Mouse (Mus musculus): ENCODE data around the gene Vps13d. TPM values are rescaled to one million over a fixed set of nuclear protein-coding genes. Genes with fewer than 3 reads are reported as not detected.

Vps13d gene
- polyA plus RNA-seq, 1 experiment from 2014 or later: 8.8 TPM

DNA sequence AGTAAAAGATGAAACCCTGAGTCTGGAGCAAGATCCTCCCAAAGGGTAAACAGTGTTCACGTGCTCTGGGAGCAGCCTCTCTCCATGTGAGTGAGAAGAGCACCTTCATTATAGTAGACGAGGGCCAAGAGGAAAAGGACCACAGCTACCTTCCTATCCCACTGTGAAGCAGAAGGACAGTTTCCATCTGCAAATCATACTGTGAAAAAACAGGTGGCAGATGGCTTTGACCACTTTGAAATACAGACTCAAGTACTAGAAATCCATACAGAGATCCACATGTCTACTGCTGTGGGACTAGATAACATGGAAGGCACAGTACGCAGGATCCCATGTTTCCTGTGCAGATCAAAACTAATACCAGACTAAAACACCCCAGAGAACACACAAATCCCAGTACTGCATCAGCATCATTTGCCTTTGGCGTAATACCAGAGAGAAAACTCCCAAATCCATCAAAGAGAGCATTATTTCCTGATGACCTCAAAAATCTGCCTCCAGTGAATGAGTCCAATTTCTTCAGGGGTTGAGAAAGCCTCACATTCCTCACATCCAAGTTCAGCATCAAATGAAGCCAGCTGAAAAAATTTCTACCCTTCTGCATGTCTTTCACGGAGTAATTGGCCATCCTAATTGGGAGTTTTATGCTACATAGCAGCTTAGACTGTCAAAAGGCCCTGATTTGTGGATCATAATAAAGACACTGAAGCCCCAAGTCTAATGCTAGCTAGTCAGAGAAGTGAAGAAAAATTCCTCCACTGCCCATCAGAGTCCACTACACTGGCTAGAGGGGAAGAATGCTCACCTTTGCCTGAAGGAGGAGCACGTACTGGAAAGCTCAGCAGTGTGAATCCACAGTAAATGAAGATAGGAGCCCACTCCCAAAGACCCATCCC, 92.7 kb downstream of the Vps13d start:
- no peaks in the 10 kb centered on the region for H3K4me1 ChIP-seq
- H3K36me3 ChIP-seq: peaks cover 10% of the 10 kb centered on the region; the same call in 1 of the 2 replicates
- no peaks in the 10 kb centered on the region for H3K27me3 ChIP-seq (replicated peaks)
- H3K9me3 ChIP-seq: no peaks in the 10 kb centered on the region
- ATAC-seq (ENCODE audit: insufficient read depth, low FRiP score, low read depth): no peak
- H3K9ac ChIP-seq: no peak overlapping the region
- no peak overlapping the region for H3K4me2 ChIP-seq
- no peak overlapping the region for H3K4me3 ChIP-seq (replicated peaks)
- 76% methylated on average over 6 of the region's 6 CpGs for WGBS
- no peak overlapping the region for H3K27ac ChIP-seq

DNA sequence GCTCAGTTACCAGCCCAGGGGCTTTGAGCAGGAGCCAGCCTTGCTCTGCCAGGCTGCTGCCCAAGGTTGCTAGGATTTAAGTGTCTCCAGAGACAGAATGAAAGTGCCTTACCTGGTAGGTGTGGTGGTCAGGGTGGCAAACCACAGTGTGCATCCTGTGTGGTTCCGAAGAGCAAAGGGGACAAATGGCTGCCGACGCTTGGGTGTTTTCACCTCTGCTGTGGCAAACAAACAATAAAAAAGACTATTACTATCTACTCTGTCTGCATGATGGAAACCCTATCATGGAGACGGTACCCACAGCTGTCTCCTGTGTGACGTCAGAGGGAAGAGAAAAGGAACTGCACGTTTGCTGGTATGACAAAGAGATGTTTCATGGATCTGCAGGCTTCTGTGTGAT, 95.0 kb downstream of the Vps13d start:
- 74% methylated on average over 6 of the region's 6 CpGs for WGBS
- no peak overlapping the region for H3K4me2 ChIP-seq
- no peak overlapping the region for H3K9ac ChIP-seq
- no peaks in the 10 kb centered on the region for H3K9me3 ChIP-seq
- H3K4me1 ChIP-seq: no peaks in the 10 kb centered on the region
- ATAC-seq (ENCODE audit: insufficient read depth, low FRiP score, low read depth): no peak
- 0 out of 2 replicates have a peak, but pooled peaks cover 11% of the 10 kb centered on the region for H3K36me3 ChIP-seq
- H3K4me3 ChIP-seq (replicated peaks): no peak overlapping the region
- H3K27ac ChIP-seq: no peak overlapping the region
- no peaks in the 10 kb centered on the region for H3K27me3 ChIP-seq (replicated peaks)

DNA sequence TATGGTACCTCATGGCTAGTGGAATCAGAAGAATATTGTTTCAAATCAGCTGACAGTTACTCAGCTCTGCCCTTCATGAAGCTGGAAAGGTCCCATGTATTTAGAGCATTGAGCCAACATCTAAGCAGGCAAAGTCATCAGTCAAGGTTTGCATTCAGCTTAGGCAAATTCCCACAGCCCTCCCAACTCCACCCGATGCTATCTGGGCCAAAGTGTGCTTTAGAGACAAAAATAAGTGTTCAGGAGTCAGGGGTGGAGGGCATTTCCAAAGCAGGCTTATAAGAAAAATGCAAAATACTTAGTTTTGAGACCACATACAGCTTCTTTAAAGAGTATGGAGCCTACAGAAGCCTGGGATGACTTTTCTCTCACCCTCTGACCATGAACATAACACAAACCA, 95.5 kb downstream of the Vps13d start:
- H3K4me1 ChIP-seq: no peaks in the 10 kb centered on the region
- no peak overlapping the region for H3K4me3 ChIP-seq (replicated peaks)
- no peaks in the 10 kb centered on the region for H3K9me3 ChIP-seq
- no peak overlapping the region for H3K9ac ChIP-seq
- H3K27ac ChIP-seq: no peak overlapping the region
- H3K27me3 ChIP-seq (replicated peaks): no peaks in the 10 kb centered on the region
- WGBS: 56% methylated on average over 1 of the region's 1 CpGs
- 0 out of 2 replicates have a peak, but pooled peaks cover 15% of the 10 kb centered on the region for H3K36me3 ChIP-seq
- ATAC-seq (ENCODE audit: insufficient read depth, low FRiP score, low read depth): no peak
- no peak overlapping the region for H3K4me2 ChIP-seq

DNA sequence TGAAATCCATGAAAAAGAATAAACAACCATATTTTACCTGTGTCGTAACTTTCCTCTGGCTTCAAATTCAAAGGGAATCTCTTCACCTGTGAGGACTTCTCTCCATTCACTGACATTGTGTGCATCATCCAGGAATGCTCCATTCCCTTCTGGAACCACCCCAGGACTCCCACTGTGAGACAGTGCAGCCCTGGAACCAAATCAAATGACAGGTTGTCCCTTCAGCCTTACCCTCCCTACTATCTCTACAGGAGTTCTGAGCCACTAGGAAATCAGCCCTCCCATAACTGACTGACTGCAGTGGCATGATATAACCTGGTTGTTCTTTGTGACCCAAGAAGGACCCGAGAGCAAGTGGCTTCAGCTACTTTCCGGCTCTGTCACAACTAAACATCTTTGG, 96.8 kb downstream of the Vps13d start:
- Histone ChIP-seq H3K4me1 (no peaks in the 10 kb centered on the region), H3K9me3 (no peaks in the 10 kb centered on the region), H3K27me3 (replicated peaks) (no peaks in the 10 kb centered on the region), H3K9ac (no peak overlapping the region), H3K27ac (no peak overlapping the region), H3K4me2 (no peak overlapping the region), H3K36me3 (peaks cover 19% of the 10 kb centered on the region; the same call in 1 of the 2 replicates), H3K4me3 (replicated peaks) (no peak overlapping the region)
- WGBS: 92% methylated on average over 3 of the region's 3 CpGs
- no peak for ATAC-seq (ENCODE audit: insufficient read depth, low FRiP score, low read depth)

DNA sequence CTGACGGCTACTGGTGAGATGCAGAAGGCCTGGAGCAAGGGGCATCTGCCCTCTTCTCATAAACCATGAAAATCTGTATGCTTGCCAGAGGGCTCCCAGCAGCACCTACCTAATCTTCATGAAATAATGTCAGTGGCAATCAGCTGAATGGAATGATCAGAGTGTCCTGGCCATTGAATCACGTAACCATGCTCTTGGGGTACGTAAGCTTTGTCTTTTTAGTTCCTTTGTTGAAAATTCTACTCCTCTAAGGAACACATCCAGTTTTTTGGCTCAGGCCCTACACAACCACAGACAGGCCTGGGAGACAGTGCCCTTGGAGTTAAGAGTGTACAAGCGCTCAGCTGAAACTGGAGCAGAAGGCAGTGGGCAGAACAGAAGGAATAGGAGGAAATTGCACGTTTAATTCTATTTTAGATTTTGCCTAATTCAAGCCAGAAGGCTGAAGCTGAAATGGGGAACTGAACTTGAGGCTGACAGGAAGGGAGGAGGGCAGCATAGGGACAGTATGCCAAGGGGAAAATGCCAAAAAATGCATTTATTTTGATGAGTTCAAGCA, 98.2 kb downstream of the Vps13d start:
- H3K9me3 ChIP-seq: no peaks in the 10 kb centered on the region
- ATAC-seq (ENCODE audit: insufficient read depth, low FRiP score, low read depth): no peak
- no peak overlapping the region for H3K9ac ChIP-seq
- H3K36me3 ChIP-seq: peaks cover 25% of the 10 kb centered on the region; the same call in 1 of the 2 replicates
- H3K27me3 ChIP-seq (replicated peaks): no peaks in the 10 kb centered on the region
- no peak overlapping the region for H3K27ac ChIP-seq
- 85% methylated on average over 5 of the region's 5 CpGs for WGBS
- no peak overlapping the region for H3K4me2 ChIP-seq
- no peaks in the 10 kb centered on the region for H3K4me1 ChIP-seq
- H3K4me3 ChIP-seq (replicated peaks): no peak overlapping the region

DNA sequence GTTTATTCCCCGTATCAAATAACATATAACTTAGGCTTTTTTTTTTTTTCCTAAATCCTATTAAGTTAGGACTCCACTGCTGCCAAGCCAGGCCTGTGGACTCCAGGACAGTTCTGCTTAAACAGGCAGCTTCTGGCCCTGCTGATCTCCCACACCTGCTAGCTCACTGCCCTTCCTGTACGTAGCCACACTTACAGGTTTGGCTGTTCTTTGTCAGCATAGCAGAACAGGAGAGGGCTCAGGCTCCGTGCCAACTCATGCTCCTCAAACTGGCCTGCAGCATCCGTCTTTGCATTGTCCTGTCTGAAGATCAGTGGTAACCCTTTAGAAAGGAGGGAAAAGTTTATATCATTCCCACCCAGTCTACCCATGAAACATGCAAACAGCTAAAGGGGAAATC, 108.3 kb downstream of the Vps13d start:
- Histone ChIP-seq H3K9ac (no peak overlapping the region), H3K4me2 (no peak overlapping the region), H3K4me1 (no peaks in the 10 kb centered on the region), H3K27me3 (replicated peaks) (no peaks in the 10 kb centered on the region), H3K27ac (no peak overlapping the region), H3K4me3 (replicated peaks) (no peak overlapping the region), H3K36me3 (peaks cover 31% of the 10 kb centered on the region), H3K9me3 (no peaks in the 10 kb centered on the region)
- no peak for ATAC-seq (ENCODE audit: insufficient read depth, low FRiP score, low read depth)
- WGBS: 61% methylated on average over 4 of the region's 4 CpGs

DNA sequence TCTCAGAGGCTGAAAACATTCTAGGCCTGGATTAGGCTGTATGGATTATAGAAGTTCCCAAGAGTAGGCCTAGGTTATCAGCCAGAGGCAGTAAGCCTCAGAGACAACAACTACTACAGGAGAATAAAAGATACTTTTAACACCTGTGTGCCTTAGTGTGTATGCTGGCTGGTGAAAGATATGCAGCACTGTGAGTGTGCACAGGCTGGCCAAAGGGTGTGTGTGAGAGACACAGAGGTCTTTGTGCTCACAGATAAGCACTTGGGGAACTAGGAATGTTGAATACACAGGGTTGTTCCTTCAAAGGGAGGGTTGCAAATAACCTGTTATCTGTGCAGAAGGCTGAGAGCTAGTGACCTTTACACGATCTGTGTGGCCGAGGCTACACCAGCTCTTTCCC, 115.5 kb downstream of the Vps13d start:
- Histone ChIP-seq H3K9ac (no peak overlapping the region), H3K9me3 (no peaks in the 10 kb centered on the region), H3K4me3 (replicated peaks) (no peak overlapping the region), H3K4me2 (no peak overlapping the region), H3K36me3 (peaks cover 15% of the 10 kb centered on the region), H3K27me3 (replicated peaks) (no peaks in the 10 kb centered on the region), H3K27ac (no peak overlapping the region), H3K4me1 (no peaks in the 10 kb centered on the region)
- WGBS: 70% methylated on average over 2 of the region's 2 CpGs
- ATAC-seq (ENCODE audit: insufficient read depth, low FRiP score, low read depth): peak; percentile 86

DNA sequence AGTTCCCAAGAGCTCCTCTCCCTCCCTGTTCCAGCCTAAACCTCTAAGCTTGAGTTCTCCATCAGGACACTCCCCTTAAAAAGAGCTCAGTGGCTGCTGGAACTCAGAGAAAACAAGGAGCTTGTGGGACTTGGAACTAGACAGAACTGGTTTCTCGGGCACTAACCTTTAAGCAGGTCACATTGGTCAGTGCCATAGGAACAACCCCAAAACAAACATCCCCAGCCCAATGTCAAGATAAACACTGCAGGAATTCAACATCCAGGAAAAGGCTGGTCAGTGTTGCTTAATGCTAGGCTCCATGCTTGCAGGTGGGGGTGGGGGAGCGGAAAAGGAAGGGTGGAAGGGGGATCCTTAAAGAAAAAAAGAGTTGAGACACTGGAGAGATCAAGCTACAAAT, 120.5 kb downstream of the Vps13d start:
- Histone ChIP-seq H3K4me1 (no peaks in the 10 kb centered on the region), H3K36me3 (peaks cover 24% of the 10 kb centered on the region), H3K27me3 (replicated peaks) (no peaks in the 10 kb centered on the region), H3K27ac (no peak overlapping the region; the same call in 1 of the 2 replicates), H3K9me3 (no peaks in the 10 kb centered on the region), H3K4me3 (replicated peaks) (no peak overlapping the region), H3K9ac (no peak overlapping the region), H3K4me2 (no peak overlapping the region)
- peak; percentile 76 for ATAC-seq (ENCODE audit: insufficient read depth, low FRiP score, low read depth)
- WGBS: 71% methylated on average over 2 of the region's 2 CpGs

DNA sequence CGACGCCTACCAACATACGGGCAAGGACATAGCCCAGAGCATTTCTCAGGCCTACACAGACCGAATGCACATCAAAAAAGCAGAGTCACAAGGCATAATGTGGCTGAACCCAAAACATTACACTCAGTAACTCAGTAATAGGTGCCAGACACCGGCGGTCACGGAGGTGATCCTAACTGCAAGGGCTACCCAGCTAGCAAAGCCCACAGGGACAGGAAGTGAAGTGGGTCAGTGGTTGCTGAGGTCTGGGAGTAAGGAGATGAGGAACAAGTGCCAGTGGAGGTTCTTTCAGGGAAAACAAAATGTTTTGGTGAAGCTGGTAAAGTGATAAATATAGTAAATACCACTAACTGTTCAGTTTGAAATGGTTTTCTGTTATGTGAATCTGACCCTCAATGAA, 121.1 kb downstream of the Vps13d start:
- H3K9me3 ChIP-seq: no peaks in the 10 kb centered on the region
- no peaks in the 10 kb centered on the region for H3K27me3 ChIP-seq (replicated peaks)
- no peaks in the 10 kb centered on the region for H3K4me1 ChIP-seq
- no peak overlapping the region for H3K27ac ChIP-seq
- 86% methylated on average over 7 of the region's 7 CpGs for WGBS
- no peak overlapping the region for H3K9ac ChIP-seq
- H3K4me2 ChIP-seq: no peak overlapping the region
- peaks cover 24% of the 10 kb centered on the region for H3K36me3 ChIP-seq
- ATAC-seq (ENCODE audit: insufficient read depth, low FRiP score, low read depth): no peak
- no peak overlapping the region for H3K4me3 ChIP-seq (replicated peaks)

DNA sequence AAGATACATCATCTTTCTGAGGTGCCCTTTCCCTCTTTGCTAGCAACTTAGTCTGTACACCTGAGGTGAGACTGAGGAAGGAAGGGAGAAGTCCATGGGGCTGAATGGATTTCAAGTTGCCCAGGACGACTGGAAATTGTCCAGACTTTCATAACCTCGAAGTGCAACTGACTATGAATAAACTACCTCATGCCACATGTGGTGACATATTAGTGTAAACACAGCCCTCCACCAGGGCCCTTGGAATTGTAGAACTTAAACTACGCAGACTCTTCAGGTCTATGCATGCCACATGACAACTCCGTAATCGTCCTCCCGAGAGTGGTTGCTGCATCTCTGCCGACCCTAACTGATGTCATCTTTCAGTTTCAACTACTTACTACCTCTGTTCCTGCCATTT, 122.9 kb downstream of the Vps13d start:
- H3K9me3 ChIP-seq: no peaks in the 10 kb centered on the region
- H3K27me3 ChIP-seq (replicated peaks): no peaks in the 10 kb centered on the region
- no peak overlapping the region for H3K4me2 ChIP-seq
- ATAC-seq (ENCODE audit: insufficient read depth, low FRiP score, low read depth): no peak
- WGBS: 69% methylated on average over 7 of the region's 7 CpGs
- no peak overlapping the region for H3K4me3 ChIP-seq (replicated peaks)
- H3K36me3 ChIP-seq: peaks cover 24% of the 10 kb centered on the region
- no peak overlapping the region for H3K27ac ChIP-seq
- H3K4me1 ChIP-seq: no peaks in the 10 kb centered on the region
- no peak overlapping the region for H3K9ac ChIP-seq

DNA sequence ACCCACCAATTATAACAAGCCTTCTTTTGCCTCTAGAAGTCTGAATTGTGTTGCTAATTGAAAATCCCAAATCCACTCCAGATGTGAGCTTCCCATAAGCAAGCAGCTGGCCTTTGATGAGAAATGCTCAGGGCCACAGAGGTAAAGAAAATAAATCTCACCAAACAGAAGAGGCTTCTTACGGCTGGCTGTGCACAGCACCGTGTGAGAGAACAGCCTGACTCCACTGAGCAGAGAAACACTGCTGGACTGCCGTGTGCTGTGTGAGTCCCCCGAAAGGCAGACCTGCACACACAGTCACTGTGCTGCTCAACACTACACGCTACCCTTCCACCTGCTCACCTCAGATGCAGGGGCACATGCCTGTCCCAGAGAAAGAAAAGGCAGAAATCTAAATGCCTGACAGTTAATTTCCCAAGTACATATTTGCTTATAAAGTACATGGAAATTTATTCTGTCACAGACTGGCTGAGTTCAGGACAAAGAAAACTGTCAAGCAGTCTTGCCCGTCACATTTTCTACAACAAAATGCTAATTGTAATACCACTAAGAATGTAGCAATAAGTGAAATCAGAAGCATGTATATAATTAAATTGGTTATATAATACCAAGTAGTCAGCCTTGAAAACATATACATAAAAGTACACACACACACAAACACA, 127.7 kb downstream of the Vps13d start:
- 62% methylated on average over 6 of the region's 6 CpGs for WGBS
- Histone ChIP-seq H3K27ac (no peak overlapping the region), H3K4me2 (no peak overlapping the region), H3K4me1 (no peaks in the 10 kb centered on the region), H3K36me3 (peaks cover 40% of the 10 kb centered on the region), H3K27me3 (replicated peaks) (no peaks in the 10 kb centered on the region), H3K4me3 (replicated peaks) (no peak overlapping the region), H3K9ac (no peak overlapping the region), H3K9me3 (no peaks in the 10 kb centered on the region)
- ATAC-seq (ENCODE audit: insufficient read depth, low FRiP score, low read depth): no peak

All from stomach, embryonic 15.5 days (tissue).